Mouse (Mus musculus): Measurements from ENCODE around the gene Itga10. TPM values are rescaled to one million over a fixed set of nuclear protein-coding genes. Genes with fewer than 3 reads are reported as not detected.
"Not testable (repeated sequence)": the region's sequence is repeated elsewhere in the genome, so short reads cannot be mapped to it uniquely, and the experiment has no call there.

Itga10 gene
- total RNA-seq, 2 experiments from 2014 or later, result 0.84 to 1.2 TPM

- intact Hi-C loops (cut with DNase I), result no loop called here
- DNase-seq, result no peak
These were observed 13.3 kb upstream of the Itga10 start for GRCm38 (mm10) chr3:96632058-96632457.

GRCm38 (mm10) chr3:96634015-96634414 is 11.4 kb upstream of the Itga10 start:
- intact Hi-C loops (cut with DNase I), result no loop called here
- no peak for DNase-seq

DNA sequence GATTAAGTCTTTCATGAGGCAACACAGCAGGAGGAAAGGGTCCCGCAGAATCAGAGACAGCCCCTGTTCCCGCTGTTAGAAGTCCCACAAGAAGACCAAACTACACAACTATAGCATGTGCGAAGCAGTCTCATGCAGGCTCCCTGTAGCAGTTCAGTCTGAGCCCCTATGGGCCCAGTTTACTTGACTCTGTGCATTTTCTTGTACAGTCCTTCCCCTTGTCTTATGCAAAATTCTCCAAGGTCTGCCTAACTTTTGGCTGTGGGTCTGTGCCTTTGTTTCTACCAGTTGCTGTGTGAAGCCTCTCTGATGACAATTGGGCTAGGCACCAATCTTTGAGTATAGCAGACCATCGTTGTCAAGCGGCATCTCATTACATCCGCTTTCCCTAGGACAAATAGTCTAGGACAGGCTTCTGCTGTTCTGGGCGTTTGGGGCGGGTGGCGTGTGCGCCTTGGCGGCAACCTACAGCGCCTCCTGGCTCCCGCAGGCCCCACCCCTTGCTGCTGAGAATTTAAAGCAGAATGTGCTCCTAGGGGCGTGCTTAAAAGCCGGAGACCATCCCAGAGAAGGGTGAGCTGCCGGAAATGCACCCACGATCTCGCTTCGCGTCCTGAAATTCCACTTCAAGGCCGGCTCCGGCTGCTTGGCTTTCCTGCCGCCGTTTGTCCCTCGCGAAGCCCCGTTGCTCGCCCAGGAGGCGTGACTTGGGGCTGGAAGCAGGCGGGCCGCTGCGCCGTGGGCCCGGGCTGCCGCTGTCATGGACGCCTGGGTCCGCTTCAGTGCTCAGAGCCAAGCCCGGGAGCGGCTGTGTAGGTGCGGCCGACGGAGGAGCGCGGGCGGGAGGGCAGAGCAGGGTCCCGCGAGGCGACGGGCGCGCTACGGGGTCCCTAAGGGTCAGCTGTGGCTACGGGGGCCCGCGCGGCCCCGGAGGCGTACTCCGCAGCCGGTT is 10.2 kb upstream of the Itga10 start, which contains the start of the genes Pex11b and Gm42957:
Gene Pex11b, plus strand, starts transcription at position 449 of the 952 bp plus-strand sequence.
Gene Gm42957, plus strand, starts transcription at position 547 of the 952 bp plus-strand sequence.
- intact Hi-C loops (cut with DNase I), result loop anchor here (5.0 kb wide), 2 partner anchors 38 to 53 kb away; partner anchors contain the start of gene Ankrd34a
- peak; percentile 81 to 84 for DNase-seq

DNA sequence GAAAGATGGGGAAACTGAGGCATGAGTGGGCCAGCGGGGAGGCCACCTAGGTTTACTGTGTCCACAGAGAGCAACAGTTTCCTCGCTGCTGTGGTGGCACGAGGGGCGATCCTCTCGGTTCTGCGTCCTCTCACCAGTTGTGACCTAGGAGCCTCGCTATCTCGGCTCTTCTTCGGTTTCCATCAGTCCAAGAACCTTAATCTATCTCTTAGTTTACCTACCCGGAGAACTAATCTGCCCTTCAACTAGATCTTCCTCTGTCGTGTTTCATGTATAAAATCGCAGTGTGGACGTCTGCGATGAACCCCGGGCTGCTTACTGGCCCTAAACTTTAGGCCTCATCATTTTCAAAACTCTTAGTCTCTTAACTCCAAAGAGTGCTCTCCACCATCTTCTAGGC is 9.5 kb upstream of the Itga10 start:
- no peak for DNase-seq

DNA sequence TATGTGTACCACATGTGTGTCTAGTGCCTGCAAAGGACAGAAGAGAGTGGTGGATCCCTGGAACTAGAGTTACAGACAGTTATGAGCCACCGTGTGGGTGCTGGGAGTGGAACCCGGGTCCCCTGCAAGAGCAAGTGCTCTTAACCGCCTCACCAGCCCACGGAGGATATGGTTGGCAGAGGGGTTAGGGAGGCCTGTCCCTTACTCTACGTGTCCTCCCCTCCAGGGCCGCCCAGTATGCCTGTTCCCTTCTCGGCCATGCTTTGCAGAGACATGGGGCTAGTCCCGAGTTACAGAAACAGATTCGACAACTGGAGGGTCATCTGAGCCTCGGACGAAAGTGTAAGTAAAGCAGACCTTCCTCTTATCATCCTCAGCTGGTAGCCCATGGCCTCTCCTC is 8.9 kb upstream of the Itga10 start:
- intact Hi-C loops (cut with DNase I), result loop anchor here (2.0 to 5.0 kb wide), 3 partner anchors 39 to 90 kb away; partner anchors contain the start of gene Ankrd34a

More for the DNA sequence above, 9.5 kb upstream of the Itga10 start:
- intact Hi-C loops (cut with DNase I), result loop anchor here (2.0 to 5.0 kb wide), 3 partner anchors 39 to 89 kb away; partner anchors contain the start of gene Ankrd34a

DNA sequence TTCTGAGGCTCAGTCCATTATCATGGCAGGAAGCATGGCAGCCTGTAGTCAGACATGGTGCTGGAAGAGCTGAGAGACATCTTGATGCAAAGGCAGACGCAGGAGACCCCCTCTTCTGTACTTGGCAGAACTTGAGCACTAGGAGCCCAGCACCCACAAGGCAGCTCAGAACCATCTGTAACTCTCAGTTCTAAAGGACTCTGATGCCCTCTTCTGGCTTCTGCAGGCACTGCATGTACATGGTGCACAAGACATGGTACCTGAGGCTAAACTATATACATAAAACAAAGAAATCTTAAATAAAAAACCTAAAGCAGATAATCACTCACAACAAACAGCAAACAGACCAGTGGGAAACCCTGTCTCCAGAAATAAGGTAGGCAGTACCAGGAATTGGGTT is 6.2 kb upstream of the Itga10 start:
- DNase-seq, result peak; percentile 48 to 51
- intact Hi-C loops (cut with DNase I), result loop anchor here (5.0 kb wide), 2 partner anchors 42 to 57 kb away; partner anchors contain the start of gene Ankrd34a

More for the DNA sequence above, 8.9 kb upstream of the Itga10 start:
- DNase-seq, result no peak

- intact Hi-C loops (cut with DNase I), result no loop called here
- DNase-seq, result no peak
These were observed 2.0 kb downstream of the Itga10 start for GRCm38 (mm10) chr3:96647365-96647764.

- no peak for DNase-seq
- intact Hi-C loops (cut with DNase I), result loop anchor here (1.0 kb wide), 1 partner anchor 30 kb away; no protein-coding TSS in a partner anchor
These were observed 15.5 kb downstream of the Itga10 start for GRCm38 (mm10) chr3:96660901-96661300.

DNA sequence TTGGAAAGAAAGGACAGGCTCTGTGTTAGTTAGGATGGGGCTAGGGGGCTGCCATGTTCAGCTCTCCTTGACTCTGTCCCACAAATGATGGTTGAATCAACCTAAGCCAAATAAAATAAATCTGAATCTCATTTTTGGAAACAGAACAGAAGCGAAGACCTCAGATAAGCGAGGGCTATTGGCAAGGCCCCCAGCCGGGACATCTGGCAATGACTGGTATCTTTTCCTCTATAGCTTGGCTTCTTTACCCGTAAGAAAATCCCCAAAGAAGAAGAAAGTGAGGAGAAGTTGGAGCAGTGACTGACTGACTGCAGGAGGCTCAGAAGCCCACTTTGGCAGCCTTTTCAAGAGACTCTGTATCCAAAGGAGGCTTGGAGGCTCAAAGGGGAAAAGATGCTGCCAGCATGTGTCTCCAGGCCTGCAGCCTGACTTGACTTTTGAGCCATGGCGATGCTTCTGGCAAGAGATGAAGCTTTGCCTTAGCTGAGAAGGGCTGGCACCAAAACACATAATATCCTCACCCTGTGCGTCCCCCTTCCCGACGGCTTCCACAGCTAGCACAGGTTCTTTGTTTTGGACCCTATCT is 17.4 kb downstream of the Itga10 start:
- intact Hi-C loops (cut with DNase I), result no loop called here

GRCm38 (mm10) chr3:96663432-96664239 is 18.3 kb downstream of the Itga10 start:
- intact Hi-C loops (cut with DNase I), result no loop called here
- peak; percentile 80 to 85 for DNase-seq

More for the DNA sequence above, 17.4 kb downstream of the Itga10 start:
- DNase-seq, result no peak

DNA sequence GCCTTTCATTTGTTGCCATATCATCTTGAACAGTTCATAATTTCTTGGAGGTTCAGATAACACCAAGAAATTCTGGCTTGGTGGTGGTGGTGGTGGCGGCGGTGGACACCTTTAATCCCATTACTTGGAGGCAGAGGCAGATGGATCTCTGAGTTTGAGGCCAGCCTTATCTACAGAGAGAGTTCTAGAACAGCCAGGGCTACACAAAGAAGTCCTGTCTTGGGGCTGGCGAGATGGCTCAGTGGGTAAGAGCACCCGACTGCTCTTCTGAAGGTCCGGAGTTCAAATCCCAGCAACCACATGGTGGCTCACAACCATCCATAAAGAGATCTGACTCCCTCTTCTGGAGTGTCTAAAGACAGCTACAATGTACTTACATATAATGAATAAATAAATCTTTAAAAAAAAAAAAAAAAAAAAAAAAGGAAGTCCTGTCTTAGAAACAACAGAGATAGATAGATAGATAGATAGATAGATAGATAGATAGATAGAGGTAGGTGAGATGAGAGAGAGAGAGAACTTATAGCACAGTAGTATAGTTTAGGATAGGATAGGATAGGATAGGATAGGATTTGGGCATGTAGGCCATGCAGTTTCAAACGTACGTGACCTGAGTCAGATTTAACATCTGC is 20.5 kb downstream of the Itga10 start:
- intact Hi-C loops (cut with DNase I); DNase-seq: not testable (repeated sequence)

DNA sequence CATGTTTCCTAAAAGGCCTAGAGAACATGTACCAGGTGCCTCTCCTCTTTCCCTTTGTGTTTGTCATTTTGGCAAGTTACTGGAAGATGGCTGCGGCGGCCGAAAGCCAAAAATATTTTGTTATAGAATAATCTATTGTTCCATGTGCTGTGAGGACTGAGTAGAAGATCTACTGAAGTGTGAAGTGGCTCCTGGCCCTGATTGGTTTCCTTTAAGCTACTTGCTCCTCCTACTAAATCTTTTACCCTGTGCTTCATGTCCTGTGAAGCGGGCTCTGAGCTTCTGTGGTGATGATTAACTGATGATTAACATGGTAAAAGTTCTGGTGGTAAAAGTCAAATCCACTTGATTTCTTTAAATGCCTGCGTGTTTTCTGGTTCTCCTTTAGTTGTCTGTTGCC is 21.5 kb downstream of the Itga10 start:
- DNase-seq, result no peak
- intact Hi-C loops (cut with DNase I), result no loop called here

GRCm38 (mm10) chr3:96667316-96667715 is 21.9 kb downstream of the Itga10 start:
- DNase-seq, result no peak
- intact Hi-C loops (cut with DNase I), result no loop called here

- intact Hi-C loops (cut with DNase I), result no loop called here
- no peak for DNase-seq
These were observed 23.2 kb downstream of the Itga10 start for GRCm38 (mm10) chr3:96668424-96669067.

GRCm38 (mm10) chr3:96669727-96670468 is 24.5 kb downstream of the Itga10 start, which contains the start of gene Ankrd35:
Gene Ankrd35 (plus strand): TSS chr3:96670131.
- intact Hi-C loops (cut with DNase I), result no loop called here
- DNase-seq, result peak; percentile 68 to 73

DNA sequence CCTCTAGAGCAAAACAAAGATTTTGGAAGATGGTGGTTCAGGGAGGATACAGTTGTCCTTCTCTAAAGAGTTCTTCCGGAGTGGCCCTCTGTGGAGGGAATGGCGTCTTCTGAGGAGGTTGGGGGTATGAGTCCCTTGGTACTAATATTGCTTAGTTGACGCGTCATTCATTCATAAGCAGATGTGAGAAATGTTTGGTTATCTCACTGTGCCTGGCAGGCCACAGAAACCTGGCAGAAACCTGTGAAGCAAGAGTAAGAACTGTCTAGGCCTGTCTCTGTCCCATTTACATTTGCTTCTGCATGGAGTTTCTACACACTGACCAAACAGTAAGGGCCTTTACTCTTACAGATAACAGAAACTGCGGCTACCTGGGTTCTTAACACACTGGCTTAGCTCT is 26.1 kb downstream of the Itga10 start:
- DNase-seq, result no peak
- intact Hi-C loops (cut with DNase I), result no loop called here

GRCm38 (mm10) chr3:96673514-96673913 is 28.1 kb downstream of the Itga10 start:
- intact Hi-C loops (cut with DNase I), result no loop called here
- no peak for DNase-seq

GRCm38 (mm10) chr3:96674442-96674841 is 29.1 kb downstream of the Itga10 start:
- intact Hi-C loops (cut with DNase I), result no loop called here

More at GRCm38 (mm10) chr3:96674442-96674841, 29.1 kb downstream of the Itga10 start:
- no peak for DNase-seq
